Mouse (Mus musculus) liver, embryonic 16.5 days (tissue): Measurements from ENCODE around the gene Tas1r3. TPM values are rescaled to one million over a fixed set of nuclear protein-coding genes. Genes with fewer than 3 reads are reported as not detected.

Experiments used
- microRNA-seq: library from miRNA; unstranded; fragments of <30 nt; microRNA quantifications from one replicate; pipeline ENCODE4, GENCODE M21; 2016
- polyA plus RNA-seq: library from polyadenylated mRNA; unstranded; fragments of >200 nt; fragmentation: Nextera tagmentation; extraction: Ambion mirVana; gene quantifications from 2 replicates; pipeline ENCODE4 v1.2.1, GENCODE M21; 2015

Gene Tas1r3
- polyA plus RNA-seq, 1 experiment from 2014 or later: 0.14 TPM

Small RNA genes lying within 50 kb of the gene (microRNA-seq; reads per million reads assigned to microRNA genes)
- not detected for gene Gm22991

Other genes starting within 250 kb of the Tas1r3 start
- 19.4 and 20.3 TPM in 2 replicates for gene Cdk11b, start 238.5 kb downstream of the Tas1r3 start, polyA plus RNA-seq
- gene Gm10563, start 218.0 kb downstream of the Tas1r3 start, polyA plus RNA-seq: not detected in 2 replicates
- 4.1 and 4.9 TPM in 2 replicates for gene Mmp23, start 210.0 kb downstream of the Tas1r3 start, polyA plus RNA-seq
- 4.4 and 6.3 TPM in 2 replicates for gene Mib2, start 194.2 kb downstream of the Tas1r3 start, polyA plus RNA-seq
- 0.04 and 0.08 TPM in 2 replicates for gene Fndc10, start 169.0 kb downstream of the Tas1r3 start, polyA plus RNA-seq
- gene Ssu72, start 158.6 kb downstream of the Tas1r3 start, polyA plus RNA-seq: 44.5 and 48.3 TPM in 2 replicates
- 0.13 TPM in 1 of 2 replicates, not detected in the other for gene Tmem240, start 128.6 kb downstream of the Tas1r3 start, polyA plus RNA-seq
- gene Atad3a, start 102.3 kb downstream of the Tas1r3 start, polyA plus RNA-seq: 43.7 and 49.5 TPM in 2 replicates
- gene Vwa1, start 88.7 kb downstream of the Tas1r3 start, polyA plus RNA-seq: 0.28 and 0.34 TPM in 2 replicates
- gene Tmem88b, start 77.5 kb downstream of the Tas1r3 start, polyA plus RNA-seq: 0.12 and 0.19 TPM in 2 replicates
- 0.08 TPM in 1 of 2 replicates, not detected in the other for gene Ankrd65, start 72.9 kb downstream of the Tas1r3 start, polyA plus RNA-seq
- gene Mrpl20, start 60.5 kb downstream of the Tas1r3 start, polyA plus RNA-seq: 115 and 133 TPM in 2 replicates
- 69.7 and 79.8 TPM in 2 replicates for gene Ccnl2, start 50.9 kb downstream of the Tas1r3 start, polyA plus RNA-seq
- gene Aurkaip1, start 32.1 kb downstream of the Tas1r3 start, polyA plus RNA-seq: 91.8 and 99.9 TPM in 2 replicates
- 8.2 and 10.2 TPM in 2 replicates for gene Mxra8, start 23.7 kb downstream of the Tas1r3 start, polyA plus RNA-seq
- 1.9 TPM in 2 replicates for gene Dvl1, start 16.0 kb downstream of the Tas1r3 start, polyA plus RNA-seq
- gene Cptp, start 6.1 kb upstream of the Tas1r3 start, polyA plus RNA-seq: 7.1 and 8.4 TPM in 2 replicates
- 31.8 and 33.1 TPM in 2 replicates for gene Ints11, start 6.2 kb upstream of the Tas1r3 start, polyA plus RNA-seq
- gene Pusl1, start 28.4 kb upstream of the Tas1r3 start, polyA plus RNA-seq: 12.9 and 13.4 TPM in 2 replicates
- gene Acap3, start 28.5 kb upstream of the Tas1r3 start, polyA plus RNA-seq: 5.5 and 5.6 TPM in 2 replicates
- gene Ube2j2, start 80.5 kb upstream of the Tas1r3 start, polyA plus RNA-seq: 41.1 and 42.2 TPM in 2 replicates
- 57.4 and 60.0 TPM in 2 replicates for gene C1qtnf12, start 99.0 kb upstream of the Tas1r3 start, polyA plus RNA-seq
- gene B3galt6, start 129.3 kb upstream of the Tas1r3 start, polyA plus RNA-seq: 3.3 and 3.6 TPM in 2 replicates
- gene Sdf4, start 129.5 kb upstream of the Tas1r3 start, polyA plus RNA-seq: 73.2 and 78.7 TPM in 2 replicates
- 0.22 and 0.37 TPM in 2 replicates for gene Tnfrsf4, start 150.5 kb upstream of the Tas1r3 start, polyA plus RNA-seq
- 0.58 and 0.68 TPM in 2 replicates for gene Tnfrsf18, start 162.8 kb upstream of the Tas1r3 start, polyA plus RNA-seq
- 0.29 and 0.33 TPM in 2 replicates for gene Ttll10, start 196.1 kb upstream of the Tas1r3 start, polyA plus RNA-seq
- 11.4 and 13.4 TPM in 2 replicates for gene 9430015G10Rik, start 246.6 kb upstream of the Tas1r3 start, polyA plus RNA-seq